Mouse (Mus musculus) midbrain, embryonic 11.5 days (tissue): Measurements from ENCODE around the gene Aknad1. TPM values are rescaled to one million over a fixed set of nuclear protein-coding genes. Genes with fewer than 3 reads are reported as not detected.

Experiments
- ATAC-seq: fragments of 200-750 bp; cut with Nextera tagmentation; 2 replicates; pipeline ENCODE4 v1.8.0; 2017; ENCODE audit warnings: moderate TSS enrichment, moderate library complexity; ENCODE audit not compliant: low FRiP score
- DNase-seq: peaks from one replicate; pipeline ENCODE4 v3.0.0; 2015; ENCODE audit warnings: low spot score; ENCODE audit errors: missing footprints
- H3K27ac ChIP-seq: fragments of 300-500 bp; sonication (generic); 2 replicates; pipeline ENCODE4 v1.5.1; 2014; ENCODE audit warnings: low read depth, low read length
- H3K27me3 ChIP-seq: fragments of 300-500 bp; sonication (generic); 2 replicates; pipeline ENCODE4 v1.6.1; 2014; ENCODE audit warnings: mild to moderate bottlenecking, low read length, moderate library complexity, mixed read lengths; ENCODE audit not compliant: control insufficient read depth, insufficient read depth
- H3K36me3 ChIP-seq: fragments of 300-500 bp; sonication (generic); 2 replicates; pipeline ENCODE4 v1.6.1; 2014; ENCODE audit warnings: mild to moderate bottlenecking, low read length, moderate library complexity, mixed read lengths; ENCODE audit not compliant: control insufficient read depth, insufficient read depth
- H3K4me1 ChIP-seq: fragments of 300-500 bp; sonication (generic); 2 replicates; pipeline ENCODE4 v1.6.1; 2014; ENCODE audit warnings: low read length; ENCODE audit not compliant: control insufficient read depth, insufficient read depth
- H3K4me2 ChIP-seq: fragments of 300-500 bp; sonication (generic); 2 replicates; pipeline ENCODE4 v1.6.1; 2014; ENCODE audit warnings: mild to moderate bottlenecking, moderate library complexity
- H3K4me3 ChIP-seq: fragments of 300-500 bp; sonication (generic); 2 replicates; pipeline ENCODE4 v1.5.1; 2014; ENCODE audit warnings: low read depth, low read length
- H3K9ac ChIP-seq: fragments of 300-500 bp; sonication (generic); 2 replicates; pipeline ENCODE4 v1.6.1; 2014; ENCODE audit warnings: low read length
- H3K9me3 ChIP-seq: fragments of 300-500 bp; sonication (generic); 2 replicates; pipeline ENCODE4 v1.6.1; 2016; ENCODE audit warnings: low read length; ENCODE audit not compliant: control insufficient read depth
- WGBS: fragments of 180-500 bp; shearing (Covaris S2); extraction: QIAGEN DNeasy Blood & Tissue Kit; methylation state at CpG from one replicate; pipeline ENCODE4 v1.1.7; 2014; 5-methylcytosine and 5-hydroxymethylcytosine counted together
- polyA plus RNA-seq: library from polyadenylated mRNA; unstranded; fragments of >200 nt; fragmentation: Nextera tagmentation; extraction: Ambion mirVana; gene quantifications from 2 replicates; pipeline ENCODE4 v1.2.1, GENCODE M21; 2014

Gene Aknad1
- polyA plus RNA-seq, result not detected in 2 replicates

DNA sequence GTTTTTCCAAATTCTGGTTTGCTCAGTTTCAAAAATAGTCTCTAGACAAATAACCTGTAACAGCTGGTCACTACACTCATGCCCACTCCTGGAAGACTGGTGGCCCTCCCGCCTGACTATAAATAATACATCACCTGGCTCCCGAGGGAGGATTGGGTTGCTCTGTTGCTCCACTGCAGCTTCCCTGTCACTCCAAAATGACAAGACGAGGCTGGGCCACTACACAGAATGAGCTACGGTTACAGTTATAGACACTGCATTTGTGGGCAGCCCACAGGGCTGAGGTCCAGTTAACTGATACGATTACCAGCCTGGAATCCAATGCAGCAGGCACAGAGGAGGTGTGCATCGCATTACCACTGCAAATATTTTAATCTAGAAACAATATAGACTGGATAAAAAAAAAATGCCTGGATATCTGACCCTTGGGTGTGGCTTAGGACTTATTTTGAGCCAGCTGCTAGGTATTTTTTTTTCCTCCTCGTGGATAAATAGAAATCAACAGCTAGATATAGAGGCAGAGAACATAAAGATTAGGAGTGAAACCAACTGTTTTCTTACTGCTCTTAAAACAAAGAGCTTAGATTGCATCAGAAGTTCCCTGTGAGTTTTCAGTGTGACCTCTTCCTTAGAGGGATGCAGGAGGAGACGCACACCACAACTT, at the start of gene Aknad1:
Gene Aknad1 (plus strand): TSS at position 614 of the 664 bp plus-strand sequence.
- no peak within 1 kb of the TSS for H3K9ac ChIP-seq
- ATAC-seq, result no peak

DNA sequence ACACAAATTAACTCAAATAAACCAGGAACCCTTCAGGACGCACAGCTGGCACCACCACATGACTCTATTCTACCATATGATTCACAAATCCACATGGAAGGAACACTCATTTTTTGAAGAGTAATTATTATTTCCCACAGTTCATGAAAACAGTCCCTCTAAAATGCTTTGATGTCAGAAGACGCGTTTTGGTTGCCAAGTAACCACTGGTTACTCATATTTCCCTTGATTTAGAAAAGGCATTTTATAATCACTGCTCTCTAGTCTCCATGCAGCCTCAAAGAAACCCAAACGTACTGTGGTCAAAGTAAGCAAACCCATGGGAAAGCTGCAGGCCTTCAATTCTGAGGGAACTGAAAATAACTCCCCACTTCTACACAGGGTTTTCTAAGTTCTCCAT, 49.5 kb upstream of the Aknad1 start:
- Histone ChIP-seq H3K9ac (no peak overlapping the region), H3K27ac (no peak overlapping the region), H3K4me1 (no peaks in the 10 kb centered on the region), H3K9me3 (no peaks in the 10 kb centered on the region), H3K4me2 (no peak overlapping the region), H3K27me3 (no peaks in the 10 kb centered on the region), H3K4me3 (no peak overlapping the region), H3K36me3 (peaks cover 9% of the 10 kb centered on the region)
- DNase-seq (no peak), ATAC-seq (no peak)
- 86% methylated on average over 4 of the region's 4 CpGs for WGBS

More for the DNA sequence above, at the start of gene Aknad1:
- WGBS, result 76% methylated on average over 8 of the region's 8 CpGs
- Histone ChIP-seq H3K4me2 (no peak within 1 kb of the TSS), H3K27ac (no peak within 1 kb of the TSS), H3K36me3 (no peaks in the 10 kb centered on the region), H3K4me1 (no peaks in the 10 kb centered on the region), H3K27me3 (no peaks in the 10 kb centered on the region), H3K4me3 (no peak within 1 kb of the TSS), H3K9me3 (no peaks in the 10 kb centered on the region)
- peak; percentile 17 for DNase-seq

DNA sequence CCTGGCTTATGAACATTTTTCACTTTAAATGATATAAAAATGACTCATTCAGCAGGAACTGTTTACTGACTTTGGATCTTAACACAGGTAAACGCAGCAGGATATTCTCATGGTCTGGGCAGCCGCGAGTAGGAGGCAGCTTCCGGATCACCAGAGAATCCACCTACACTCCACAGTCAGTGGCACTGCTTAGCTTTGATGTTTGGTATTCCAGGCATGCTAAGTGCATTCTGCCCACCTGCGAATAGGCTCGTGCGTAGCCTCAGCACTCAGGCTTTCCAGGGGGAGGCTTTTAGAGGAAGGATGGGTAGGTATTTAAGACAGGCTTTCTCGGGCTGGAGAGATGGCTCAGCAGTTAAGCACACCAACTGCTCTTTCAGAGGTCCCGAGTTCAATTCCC, 45.1 kb upstream of the Aknad1 start:
- Histone ChIP-seq H3K9me3 (no peaks in the 10 kb centered on the region), H3K36me3 (peaks cover 17% of the 10 kb centered on the region; the same call in 1 of the 2 replicates), H3K4me2 (no peak overlapping the region), H3K27me3 (no peaks in the 10 kb centered on the region), H3K9ac (no peak overlapping the region), H3K27ac (no peak overlapping the region), H3K4me1 (no peaks in the 10 kb centered on the region), H3K4me3 (no peak overlapping the region)
- 93% methylated on average over 9 of the region's 9 CpGs for WGBS
- ATAC-seq, result no peak
- DNase-seq, result peak; percentile 75

DNA sequence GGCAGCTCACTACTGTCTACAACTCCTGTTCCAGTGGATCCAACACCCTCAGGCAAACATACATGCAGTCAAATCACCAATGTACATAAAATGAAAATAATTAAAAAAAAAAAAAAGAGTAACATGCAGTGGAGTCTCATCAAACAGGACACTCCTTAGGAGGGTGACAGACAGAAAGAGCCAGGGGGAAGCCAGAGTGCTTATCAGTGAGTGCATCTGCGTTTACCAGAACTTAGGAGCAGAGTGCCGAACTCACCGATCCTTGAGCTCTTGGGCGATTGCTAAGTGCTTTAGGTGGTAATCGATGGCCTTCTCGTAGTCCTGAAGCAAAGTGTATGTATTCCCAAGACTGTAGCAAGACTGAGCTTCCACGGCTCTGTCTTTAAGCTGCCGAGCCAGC, 40.8 kb upstream of the Aknad1 start:
- no peak overlapping the region for H3K9ac ChIP-seq
- H3K4me3 ChIP-seq, result no peak overlapping the region
- ATAC-seq (no peak), DNase-seq (peak; percentile 80)
- 94% methylated on average over 8 of the region's 8 CpGs for WGBS
- no peak overlapping the region for H3K4me2 ChIP-seq
- H3K36me3 ChIP-seq, result peaks cover 21% of the 10 kb centered on the region; the same call in 1 of the 2 replicates
- H3K9me3 ChIP-seq, result no peaks in the 10 kb centered on the region
- no peak overlapping the region for H3K27ac ChIP-seq
- H3K4me1 ChIP-seq, result no peaks in the 10 kb centered on the region
- no peaks in the 10 kb centered on the region for H3K27me3 ChIP-seq

DNA sequence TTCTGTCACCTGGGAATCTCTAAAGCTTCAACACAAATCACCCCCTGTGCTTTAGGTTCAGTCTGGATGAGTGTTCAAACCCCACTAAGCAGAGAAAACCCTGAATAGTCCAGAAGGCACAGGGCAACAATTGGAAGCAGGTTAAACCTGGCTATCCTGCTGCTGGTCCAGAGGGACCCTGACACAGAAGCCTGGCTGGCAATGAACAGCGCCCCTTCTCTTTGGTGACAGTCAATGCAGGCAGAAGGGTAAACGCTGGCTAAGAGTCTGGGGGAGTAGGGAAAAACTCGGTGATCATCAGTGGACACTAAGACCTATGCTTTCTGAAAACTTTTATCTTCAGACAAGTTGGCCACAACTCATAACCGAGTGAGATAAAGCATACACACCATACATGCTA, 39.7 kb upstream of the Aknad1 start:
- peak; percentile 62 for DNase-seq
- ATAC-seq, result no peak
- peaks cover 21% of the 10 kb centered on the region; the same call in 1 of the 2 replicates for H3K36me3 ChIP-seq
- no peak overlapping the region for H3K4me2 ChIP-seq
- no peaks in the 10 kb centered on the region for H3K27me3 ChIP-seq
- no peak overlapping the region for H3K27ac ChIP-seq
- 94% methylated on average over 4 of the region's 4 CpGs for WGBS
- no peaks in the 10 kb centered on the region for H3K4me1 ChIP-seq
- no peak overlapping the region for H3K4me3 ChIP-seq
- H3K9ac ChIP-seq, result no peak overlapping the region
- H3K9me3 ChIP-seq, result no peaks in the 10 kb centered on the region

DNA sequence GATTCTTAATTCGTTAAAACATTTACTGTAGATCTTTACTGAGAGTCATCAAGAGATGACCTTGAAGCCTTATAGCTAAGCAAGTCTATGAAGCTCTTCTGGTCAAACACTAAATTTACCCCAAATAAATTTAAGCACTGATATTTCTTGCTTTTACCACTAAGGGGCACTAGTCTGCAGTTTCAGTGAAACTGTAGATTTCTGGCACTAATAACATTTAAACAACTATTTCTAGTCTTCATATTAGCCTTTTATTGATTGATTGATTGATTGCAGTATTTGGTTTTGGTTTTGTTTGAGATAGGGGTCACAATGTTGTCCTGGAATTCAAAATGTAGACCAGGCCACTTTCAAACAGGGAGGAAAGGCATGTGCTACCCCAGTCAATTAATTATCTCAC, 38.2 kb upstream of the Aknad1 start:
- no peak for ATAC-seq
- 85% methylated on average over 1 of the region's 1 CpGs for WGBS
- Histone ChIP-seq H3K27ac (no peak overlapping the region), H3K27me3 (no peaks in the 10 kb centered on the region), H3K4me3 (no peak overlapping the region), H3K4me2 (no peak overlapping the region), H3K9me3 (no peaks in the 10 kb centered on the region), H3K4me1 (no peaks in the 10 kb centered on the region), H3K9ac (no peak overlapping the region), H3K36me3 (peaks cover 17% of the 10 kb centered on the region; the same call in 1 of the 2 replicates)
- peak; percentile 79 for DNase-seq

DNA sequence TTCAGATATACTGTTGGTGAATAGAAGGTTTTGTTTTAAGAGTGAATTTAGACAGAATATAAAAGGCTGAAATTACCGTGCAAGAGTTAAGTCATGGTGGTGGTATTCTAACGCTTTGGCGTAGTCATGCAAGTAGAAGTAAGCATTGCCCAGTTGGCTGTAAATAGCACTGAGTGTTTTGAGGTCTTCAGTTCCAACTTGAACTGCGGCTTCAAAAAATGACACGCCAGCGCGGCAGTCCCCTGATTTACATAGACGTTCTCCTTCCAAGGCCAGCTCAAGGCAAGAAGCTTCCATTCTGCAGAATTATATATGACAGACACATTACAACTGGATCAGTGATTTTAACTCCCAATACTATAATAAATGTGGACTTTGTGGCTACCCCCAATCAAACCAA, 36.7 kb upstream of the Aknad1 start:
- no peaks in the 10 kb centered on the region for H3K4me1 ChIP-seq
- H3K36me3 ChIP-seq, result peaks cover 5% of the 10 kb centered on the region; the same call in 1 of the 2 replicates
- ATAC-seq (no peak), DNase-seq (peak; percentile 12)
- 94% methylated on average over 8 of the region's 8 CpGs for WGBS
- no peak overlapping the region for H3K4me2 ChIP-seq
- no peak overlapping the region for H3K27ac ChIP-seq
- no peaks in the 10 kb centered on the region for H3K9me3 ChIP-seq
- H3K4me3 ChIP-seq, result no peak overlapping the region
- H3K27me3 ChIP-seq, result no peaks in the 10 kb centered on the region
- no peak overlapping the region for H3K9ac ChIP-seq

DNA sequence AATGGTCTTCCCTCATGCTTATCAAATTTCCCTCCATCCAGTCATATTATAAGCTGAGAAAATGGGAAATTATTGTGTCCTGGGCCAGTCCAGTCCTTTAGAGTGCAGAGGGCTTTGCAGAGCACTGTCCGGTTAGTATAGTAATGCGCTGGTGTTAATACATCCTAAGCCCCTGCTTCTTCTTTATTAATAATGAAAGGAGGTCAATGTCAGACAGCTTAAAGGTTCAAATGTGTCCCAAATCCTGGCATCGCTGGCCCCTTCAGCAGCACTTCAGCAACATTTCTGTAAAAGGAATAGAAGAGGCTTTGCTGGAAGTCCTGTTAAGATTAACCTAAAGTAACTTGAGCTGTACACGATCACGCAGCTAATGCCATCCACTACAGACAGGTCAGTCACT, 28.2 kb upstream of the Aknad1 start:
- no peak for ATAC-seq
- no peak overlapping the region for H3K9ac ChIP-seq
- no peak overlapping the region for H3K4me3 ChIP-seq
- H3K4me1 ChIP-seq, result peaks cover 6% of the 10 kb centered on the region
- H3K4me2 ChIP-seq, result no peak overlapping the region
- 86% methylated on average over 5 of the region's 5 CpGs for WGBS
- DNase-seq, result peak; percentile 72
- no peaks in the 10 kb centered on the region; the same call in 1 of the 2 replicates for H3K36me3 ChIP-seq
- no peaks in the 10 kb centered on the region for H3K27me3 ChIP-seq
- no peaks in the 10 kb centered on the region for H3K9me3 ChIP-seq
- H3K27ac ChIP-seq, result no peak overlapping the region

DNA sequence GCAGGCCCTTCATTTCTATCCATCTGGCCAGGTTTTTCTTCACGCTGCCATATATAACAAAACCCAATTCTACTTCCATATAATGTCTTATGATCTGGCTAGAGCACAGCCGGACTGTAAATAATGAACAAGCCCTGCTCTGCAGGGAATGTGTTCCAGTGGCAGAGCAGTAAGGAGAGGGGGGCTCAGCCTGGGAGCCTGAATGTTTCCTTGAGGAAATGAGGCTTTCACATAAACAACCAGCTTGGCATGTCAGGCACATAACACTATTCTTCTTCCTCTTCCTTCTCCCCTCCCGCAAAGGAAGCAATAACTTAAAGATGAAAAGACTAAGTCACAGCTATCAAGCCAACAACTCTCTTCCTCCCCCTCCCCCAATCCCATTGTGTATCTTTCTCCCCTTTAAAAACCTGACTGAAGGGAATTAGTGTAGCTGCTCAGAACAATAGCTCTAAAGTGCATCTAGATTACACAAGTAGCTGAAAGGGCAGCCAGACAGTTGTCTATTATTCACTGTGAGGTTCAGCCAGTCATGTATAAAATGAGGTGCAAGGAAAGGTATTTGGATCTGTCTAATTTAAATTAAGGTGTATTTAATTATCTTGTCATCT, 26.3 kb upstream of the Aknad1 start:
- no peaks in the 10 kb centered on the region for H3K9me3 ChIP-seq
- no peaks in the 10 kb centered on the region for H3K36me3 ChIP-seq
- peak; percentile 86 for DNase-seq
- H3K4me1 ChIP-seq, result peaks cover 6% of the 10 kb centered on the region
- WGBS, result 54% methylated on average over 3 of the region's 3 CpGs
- H3K27ac ChIP-seq, result no peak overlapping the region
- no peak overlapping the region for H3K4me3 ChIP-seq
- H3K9ac ChIP-seq, result no peak overlapping the region
- no peak for ATAC-seq
- no peak overlapping the region for H3K4me2 ChIP-seq
- no peaks in the 10 kb centered on the region for H3K27me3 ChIP-seq
